Mouse (Mus musculus): ENCODE results near the gene Sycp2. TPM values are rescaled to one million over a fixed set of nuclear protein-coding genes. Genes with fewer than 3 reads are reported as not detected.

Sycp2 gene
- polyA plus RNA-seq, 1 experiment, result 0.92 TPM

DNA sequence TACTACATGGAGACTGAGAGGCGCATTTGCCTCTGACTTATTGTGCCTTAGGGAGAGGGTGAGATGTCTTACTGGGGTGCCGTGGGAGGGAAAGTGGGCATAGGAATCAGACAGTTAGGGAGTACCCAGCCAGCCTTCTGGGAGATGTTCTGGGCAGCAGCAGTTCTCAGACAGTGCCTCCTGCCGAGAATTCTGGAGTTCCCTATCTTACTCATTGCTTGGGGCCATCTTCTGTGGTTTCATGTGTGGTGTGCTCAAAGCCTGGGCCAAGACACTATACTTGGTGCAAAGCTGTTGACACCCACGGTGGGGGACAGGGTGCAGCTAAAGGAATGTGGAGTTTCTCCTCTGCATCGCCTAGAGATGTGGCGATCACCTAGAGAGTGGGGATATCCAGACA is 102.8 kb downstream of the Sycp2 start:
- peak in 1 of 2 experiments; percentile 37 for DNase-seq (ENCODE audit: extremely low spot score in 1 of 2, low spot score in 1 of 2)

GRCm38 (mm10) chr2:178304188-178304529 is 103.3 kb downstream of the Sycp2 start:
- no peak for DNase-seq (ENCODE audit: extremely low spot score in 1 of 2, low spot score in 1 of 2)

- DNase-seq (ENCODE audit: extremely low spot score in 1 of 2, low spot score in 1 of 2), result peak; percentile 50 to 76
Measured at GRCm38 (mm10) chr2:178303453-178304187, 103.9 kb downstream of the Sycp2 start.

Other genes with a start within 250 kb of the Sycp2 start
- 5.8 and 5.9 TPM in 2 replicates for gene Ppp1r3d, start 6.8 kb upstream of the Sycp2 start, polyA plus RNA-seq (2012; rRNA removed)
- 28.1 and 29.5 TPM in 2 replicates for gene Fam217b, start 6.8 kb upstream of the Sycp2 start, polyA plus RNA-seq (2012; rRNA removed)
- 0.80 and 1.3 TPM in 2 replicates for gene Cdh26, start 22.8 kb upstream of the Sycp2 start, polyA plus RNA-seq (2012; rRNA removed)

Data from frontal cortex, adult 2 months (tissue).